Mouse (Mus musculus) spleen, adult 2 months (tissue): Measurements from ENCODE around the gene Pkmyt1. TPM values are rescaled to one million over a fixed set of nuclear protein-coding genes. Genes with fewer than 3 reads are reported as not detected.
A peak's percentile ranks its signal among the peaks of the same experiment; 100 is the strongest.

Experiments used
- DNase-seq, 2 experiments: peaks; one replicate each; pipeline versions ENCODE4 v3.0.0 to v3.0.0-alpha.2; 2012 to 2021; ENCODE audit warnings: low spot score in 2 of 2, low read depth in 1 of 2
- H3K27ac ChIP-seq: fragments of 200-500 bp; 2 replicates; pipeline ENCODE4 v1.5.1; 2012; ENCODE audit warnings: low read length, inconsistent platforms; ENCODE audit not compliant: insufficient read depth
- H3K27me3 ChIP-seq: fragments of 200-500 bp; 2 replicates; pipeline ENCODE4 v1.6.1; 2012; ENCODE audit warnings: mild to moderate bottlenecking, moderate library complexity, low read length, inconsistent platforms; ENCODE audit not compliant: control insufficient read depth, insufficient read depth
- H3K36me3 ChIP-seq: fragments of 200-500 bp; 2 replicates; pipeline ENCODE4 v1.6.1; 2012; ENCODE audit warnings: mild to moderate bottlenecking, low read length, inconsistent platforms; ENCODE audit not compliant: control insufficient read depth, insufficient read depth
- H3K4me1 ChIP-seq: fragments of 200-500 bp; 2 replicates; pipeline ENCODE4 v1.6.1; 2011; ENCODE audit warnings: inconsistent platforms; ENCODE audit not compliant: control insufficient read depth, insufficient read depth, insufficient read length
- H3K4me3 ChIP-seq: fragments of 200-500 bp; 2 replicates; pipeline ENCODE4 v1.5.1; 2011; ENCODE audit warnings: mild to moderate bottlenecking, inconsistent platforms; ENCODE audit not compliant: insufficient read depth, insufficient read length; ENCODE audit errors: extremely low read depth
- CTCF ChIP-seq: fragments of 200-500 bp; IDR thresholded peaks from 2 replicates; pipeline ENCODE4 v1.5.1; 2011; ENCODE audit warnings: mild to moderate bottlenecking, inconsistent platforms; ENCODE audit not compliant: insufficient read depth, insufficient read length, insufficient replicate concordance; ENCODE audit errors: extremely low read depth
- POLR2A ChIP-seq: fragments of 200-500 bp; IDR thresholded peaks from 2 replicates; pipeline ENCODE4 v1.6.1; 2011; ENCODE audit warnings: low read depth, low read length, inconsistent platforms
- WGBS: fragments of 180-500 bp; shearing (Covaris S2); methylation state at CpG from one replicate; pipeline ENCODE4 v1.1.7; 2018; 5-methylcytosine and 5-hydroxymethylcytosine counted together
- polyA plus RNA-seq: library from polyadenylated mRNA; depleted of rRNA; stranded (reverse); fragments of >200 nt; gene quantifications from 2 replicates; pipeline ENCODE4 v1.2.3, GENCODE M21; 2012

The Pkmyt1 gene
- polyA plus RNA-seq, 1 experiment, result 48.3 TPM

- Histone ChIP-seq H3K27ac (no peak overlapping the region), H3K4me1 (peaks cover 23% of the 10 kb centered on the region), H3K36me3 (no peaks in the 10 kb centered on the region), H3K4me3 (peak overlapping the region; percentile 38; the same call in 1 of the 2 replicates), H3K27me3 (peaks cover 33% of the 10 kb centered on the region)
- 13% methylated on average over 44 of the region's 44 CpGs for WGBS
- TF ChIP-seq CTCF, result no peak
- no peak for TF ChIP-seq POLR2A
- DNase-seq, result peak in 1 of 2 experiments; percentile 44
These were observed 16.2 kb downstream of the Pkmyt1 start for GRCm38 (mm10) chr17:23742210-23742793.

GRCm38 (mm10) chr17:23742941-23743340, 16.8 kb downstream of the Pkmyt1 start:
- Histone ChIP-seq H3K27ac (no peak overlapping the region), H3K4me1 (peaks cover 23% of the 10 kb centered on the region), H3K27me3 (peaks cover 33% of the 10 kb centered on the region), H3K36me3 (no peaks in the 10 kb centered on the region), H3K4me3 (no peak overlapping the region)
- no peak for TF ChIP-seq CTCF
- TF ChIP-seq POLR2A, result no peak
- WGBS, result 80% methylated on average over 12 of the region's 12 CpGs
- DNase-seq, result no peak

- DNase-seq, result no peak
- WGBS, result 53% methylated on average over 8 of the region's 8 CpGs
- Histone ChIP-seq H3K27me3 (peaks cover 31% of the 10 kb centered on the region), H3K36me3 (no peaks in the 10 kb centered on the region), H3K4me1 (peaks cover 26% of the 10 kb centered on the region), H3K4me3 (no peak overlapping the region), H3K27ac (no peak overlapping the region)
- TF ChIP-seq POLR2A (no peak), CTCF (no peak)
These were observed 17.9 kb downstream of the Pkmyt1 start for GRCm38 (mm10) chr17:23744076-23744475.

GRCm38 (mm10) chr17:23744651-23745050, 18.5 kb downstream of the Pkmyt1 start:
- 17% methylated on average over 14 of the region's 14 CpGs for WGBS
- Histone ChIP-seq H3K4me1 (peaks cover 23% of the 10 kb centered on the region), H3K27me3 (peaks cover 26% of the 10 kb centered on the region), H3K27ac (no peak overlapping the region), H3K4me3 (no peak overlapping the region), H3K36me3 (no peaks in the 10 kb centered on the region)
- DNase-seq, result no peak
- TF ChIP-seq POLR2A, result no peak
- no peak for TF ChIP-seq CTCF

GRCm38 (mm10) chr17:23745301-23746251, 19.4 kb downstream of the Pkmyt1 start, which contains the start of gene Kremen2:
TSS of gene Kremen2 (minus strand) at chr17:23745833.
- WGBS, result 6% methylated on average over 44 of the region's 45 CpGs
- H3K27ac ChIP-seq, result no peak within 1 kb of the TSS
- no peak within 1 kb of the TSS; the same call in 1 of the 2 replicates for H3K4me3 ChIP-seq
- peaks cover 23% of the 10 kb centered on the region for H3K4me1 ChIP-seq
- DNase-seq, result no peak
- no peaks in the 10 kb centered on the region for H3K36me3 ChIP-seq
- H3K27me3 ChIP-seq, result peaks cover 21% of the 10 kb centered on the region
- TF ChIP-seq POLR2A (no peak), CTCF (no peak)

- Histone ChIP-seq H3K36me3 (no peaks in the 10 kb centered on the region), H3K4me3 (no peak overlapping the region), H3K4me1 (peaks cover 19% of the 10 kb centered on the region), H3K27me3 (peaks cover 21% of the 10 kb centered on the region), H3K27ac (no peak overlapping the region)
- TF ChIP-seq POLR2A, result no peak
- no peak for TF ChIP-seq CTCF
- no peak for DNase-seq
- 51% methylated on average over 12 of the region's 12 CpGs for WGBS
These were observed 20.2 kb downstream of the Pkmyt1 start for GRCm38 (mm10) chr17:23746311-23746710.
